Mouse (Mus musculus): Measurements from ENCODE around the gene Serpina3i.

DNA sequence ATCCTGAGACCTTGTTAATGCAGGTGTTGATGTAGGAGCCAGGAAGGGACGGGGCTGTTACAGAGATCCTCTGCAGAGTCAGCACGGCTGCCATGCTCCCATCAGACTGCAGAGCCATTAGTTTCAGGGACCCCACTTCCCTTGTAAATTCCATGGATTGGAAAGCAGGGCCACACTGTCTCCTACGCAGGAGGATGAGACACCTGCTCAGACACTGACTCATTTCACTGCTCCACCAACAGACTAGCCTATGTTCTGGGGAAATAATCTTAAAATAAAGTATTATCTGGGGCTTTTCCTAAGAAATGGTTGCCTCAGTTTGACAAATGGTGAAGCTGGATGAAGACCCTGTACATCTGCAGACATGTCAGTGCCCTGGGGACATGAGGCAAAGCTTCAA is 14.7 kb upstream of the Serpina3i start:
- TF ChIP-seq POLR2A (IDR thresholded peaks at IDR 0.05; ENCODE audit: insufficient read depth, low read depth, low read length) (no peak), CTCF (IDR thresholded peaks at IDR 0.05) (no peak), EP300 (IDR thresholded peaks at IDR 0.05; ENCODE audit: insufficient read depth, low read depth, low read length) (no peak)

Measured in heart, adult 2 months (tissue).